Mouse (Mus musculus): ENCODE data around the gene Fubp3. TPM values are rescaled to one million over a fixed set of nuclear protein-coding genes. Genes with fewer than 3 reads are reported as not detected.

The Fubp3 gene
- total RNA-seq (2023), result 10 to 100 TPM; 21.6 to 22.2 TPM

GRCm38 (mm10) chr2:31572051-31572914, at the start of gene Fubp3:
Gene Fubp3 (plus strand): TSS chr2:31572651.

DNA sequence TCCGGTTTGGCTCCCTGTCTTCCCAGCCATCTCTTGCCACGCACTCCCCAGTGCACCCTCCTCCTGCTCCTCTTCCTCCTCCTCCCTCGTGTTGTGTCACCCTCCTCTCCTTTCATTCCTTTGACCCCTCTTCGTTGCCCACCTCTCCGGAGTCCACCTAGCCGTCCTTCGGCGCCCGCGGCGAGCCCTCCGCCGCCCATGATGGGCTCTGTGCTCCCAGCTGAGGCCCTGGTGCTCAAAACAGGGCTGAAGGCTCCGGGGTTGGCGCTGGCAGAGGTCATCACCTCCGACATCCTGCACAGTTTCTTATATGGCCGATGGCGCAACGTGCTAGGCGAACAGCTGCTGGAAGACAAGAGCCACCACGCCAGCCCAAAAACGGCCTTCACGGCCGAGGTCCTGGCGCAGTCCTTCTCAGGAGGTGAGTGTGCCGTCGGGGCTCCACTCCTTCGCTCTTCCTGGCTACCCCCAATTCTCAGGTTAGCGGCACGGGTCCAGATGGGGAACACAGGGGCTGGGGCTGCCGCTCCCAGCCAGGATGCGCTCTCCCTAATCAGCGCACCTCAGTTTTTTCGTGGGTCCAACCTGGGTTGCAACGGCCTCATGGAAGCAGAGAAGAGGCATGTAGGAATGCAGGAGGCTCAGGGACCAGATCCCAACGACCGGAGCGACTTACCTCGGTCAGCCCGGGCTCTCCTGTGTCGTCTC, 67.6 kb downstream of the Fubp3 start, which contains the start of gene Prdm12:
Gene Prdm12, plus strand, starts transcription at position 137 of the 708 bp plus-strand sequence.

Other genes starting within 250 kb of the Fubp3 start
- gene Ass1, start 102.4 kb upstream of the Fubp3 start, total RNA-seq (2023), result 100 to 1,000 TPM in 1 of 2 experiments, 10 to 100 TPM in 1; 95.8 to 108 TPM
- gene Prdm12, start 67.4 kb downstream of the Fubp3 start, total RNA-seq (2023), result not detected
- 10 to 100 TPM; 55.5 to 69.7 TPM for gene Exosc2, start 98.1 kb downstream of the Fubp3 start, total RNA-seq (2023)
- gene Abl1, start 115.7 kb downstream of the Fubp3 start, total RNA-seq (2023), result 10 to 100 TPM; 75.6 to 77.1 TPM
- gene Qrfp, start 237.9 kb downstream of the Fubp3 start, total RNA-seq (2023), result 1 to 10 TPM; 1.5 to 1.8 TPM